Mouse (Mus musculus) macrophage (primary cell): Measurements from ENCODE around the gene Cd79a. TPM values are rescaled to one million over a fixed set of nuclear protein-coding genes. Genes with fewer than 3 reads are reported as not detected.
A peak's percentile ranks its signal among the peaks of the same experiment; 100 is the strongest.
"Not testable (repeated sequence)": the region's sequence is repeated elsewhere in the genome, so short reads cannot be mapped to it uniquely, and the experiment has no call there.

Experiments
- H3K27ac ChIP-seq: fragments of 350-480 bp; formaldehyde crosslinking; 2 replicates; pipeline ENCODE4 v1.9.0; 2021
- H3K36me3 ChIP-seq: fragments of 350-480 bp; formaldehyde crosslinking; 2 replicates; pipeline ENCODE4 v1.9.0; 2021; ENCODE audit errors: inconsistent target
- H3K4me3 ChIP-seq: fragments of 350-480 bp; formaldehyde crosslinking; 2 replicates; pipeline ENCODE4 v1.9.0; 2021; ENCODE audit errors: inconsistent target
- H3K79me2 ChIP-seq: fragments of 350-480 bp; formaldehyde crosslinking; 2 replicates; pipeline ENCODE4 v1.9.0; 2021; ENCODE audit errors: inconsistent target
- WGBS: methylation state at CpG from one replicate; pipeline ENCODE4 v1.1.7; 2026; ENCODE audit warnings: inconsistent platforms; ENCODE audit not compliant: missing documents; 5-methylcytosine and 5-hydroxymethylcytosine counted together
- polyA plus RNA-seq: library from polyadenylated mRNA; stranded (reverse); fragments of 250-400 nt; gene quantifications from 3 replicates; pipeline ENCODE4 v1.2.4, GENCODE M21; 2018; ENCODE audit warnings: inconsistent platforms

The Cd79a gene
- polyA plus RNA-seq, 1 experiment from 2014 or later: 0.44 TPM

DNA sequence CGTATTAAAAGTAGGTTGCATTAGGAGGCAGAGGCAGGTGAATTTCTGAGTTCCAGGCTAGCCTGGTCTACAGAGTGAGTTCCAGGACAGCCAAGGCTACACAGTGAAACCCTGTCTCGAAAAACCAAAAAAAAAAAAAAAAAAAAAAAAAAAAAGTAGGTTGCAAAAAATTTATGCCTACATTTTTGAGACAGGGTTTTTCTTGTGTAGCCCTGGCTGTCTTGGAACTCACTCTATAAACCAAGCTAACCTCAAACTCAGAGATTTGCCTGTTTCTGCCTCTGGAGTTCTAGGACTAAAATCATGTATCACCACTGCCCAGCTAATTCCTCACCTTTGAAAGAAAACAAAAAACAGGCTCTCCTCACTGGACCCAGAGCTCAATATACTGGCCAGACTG is 1.4 kb upstream of the Cd79a start:
- 100% methylated on average over 1 of the region's 2 CpGs for WGBS
- H3K27ac ChIP-seq: not testable (repeated sequence)

DNA sequence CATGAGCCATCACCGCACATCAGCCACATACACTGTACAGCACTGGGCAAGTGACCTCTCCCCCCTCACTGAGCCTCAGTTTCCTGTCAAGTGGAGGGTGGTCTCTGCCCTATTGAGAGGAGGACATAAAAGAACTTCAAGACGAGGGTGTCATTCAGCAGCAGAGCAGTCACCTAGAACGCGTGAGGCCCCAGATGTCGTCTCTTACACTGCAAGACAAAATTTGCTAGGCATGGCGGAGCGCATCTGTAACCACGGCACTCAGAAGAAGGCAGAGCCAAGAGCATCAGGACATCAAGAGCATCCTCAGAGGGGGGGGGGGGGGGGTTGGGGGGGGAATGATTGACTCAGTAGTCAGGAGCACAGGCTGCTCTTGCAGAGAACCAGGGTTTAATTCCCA is 912 bp upstream of the Cd79a start:
- WGBS: 97% methylated on average over 8 of the region's 8 CpGs
- no peaks in the 10 kb centered on the region for H3K36me3 ChIP-seq
- no peak overlapping the region for H3K4me3 ChIP-seq
- no peak overlapping the region for H3K27ac ChIP-seq
- no peaks in the 10 kb centered on the region for H3K79me2 ChIP-seq

More for the DNA sequence above, 1.4 kb upstream of the Cd79a start:
- H3K79me2 ChIP-seq, H3K4me3 ChIP-seq, H3K36me3 ChIP-seq: not testable (repeated sequence)

DNA sequence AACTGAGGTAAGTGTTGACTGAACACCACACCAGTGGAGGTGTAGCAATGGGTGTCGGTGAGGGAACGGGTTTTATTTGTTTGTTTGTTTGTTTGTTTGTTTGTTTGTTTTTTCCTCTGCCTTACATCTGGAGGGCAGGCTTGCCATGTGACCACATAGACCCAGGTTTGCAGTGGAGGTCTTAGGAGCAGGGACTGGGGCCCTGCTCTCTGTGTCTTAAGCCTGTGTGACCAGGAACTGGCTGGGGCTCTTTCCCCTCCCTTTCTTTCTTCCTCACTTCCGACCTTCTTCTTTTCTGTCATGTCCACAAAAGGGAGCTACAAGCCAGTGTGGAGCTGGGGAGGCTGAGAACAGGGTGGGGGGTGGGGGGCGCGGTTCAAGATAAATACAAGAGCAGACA is 778 bp downstream of the Cd79a start:
- Histone ChIP-seq H3K36me3 (no peaks in the 10 kb centered on the region), H3K4me3 (no peak overlapping the region), H3K27ac (no peak overlapping the region), H3K79me2 (no peaks in the 10 kb centered on the region)
- 80% methylated on average over 3 of the region's 5 CpGs for WGBS

DNA sequence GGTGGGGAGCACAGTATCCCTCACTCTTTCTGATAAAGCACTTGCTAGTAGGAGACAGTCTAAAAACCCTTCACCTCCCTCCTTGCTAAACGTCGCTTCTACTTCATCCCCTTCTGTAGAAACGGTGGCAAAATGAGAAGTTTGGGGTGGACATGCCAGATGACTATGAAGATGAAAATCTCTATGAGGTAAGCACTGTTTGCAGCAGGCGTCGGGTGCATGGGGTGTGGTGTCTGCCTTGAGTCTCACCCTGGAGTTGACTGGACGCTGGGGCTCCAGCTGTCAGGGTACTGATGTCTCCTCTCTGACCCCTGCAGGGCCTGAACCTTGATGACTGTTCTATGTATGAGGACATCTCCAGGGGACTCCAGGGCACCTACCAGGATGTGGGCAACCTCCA is 3.9 kb downstream of the Cd79a start:
- H3K79me2 ChIP-seq: peaks cover 28% of the 10 kb centered on the region
- no peak overlapping the region for H3K27ac ChIP-seq
- no peaks in the 10 kb centered on the region for H3K36me3 ChIP-seq
- H3K4me3 ChIP-seq: no peak overlapping the region
- 42% methylated on average over 6 of the region's 6 CpGs for WGBS

DNA sequence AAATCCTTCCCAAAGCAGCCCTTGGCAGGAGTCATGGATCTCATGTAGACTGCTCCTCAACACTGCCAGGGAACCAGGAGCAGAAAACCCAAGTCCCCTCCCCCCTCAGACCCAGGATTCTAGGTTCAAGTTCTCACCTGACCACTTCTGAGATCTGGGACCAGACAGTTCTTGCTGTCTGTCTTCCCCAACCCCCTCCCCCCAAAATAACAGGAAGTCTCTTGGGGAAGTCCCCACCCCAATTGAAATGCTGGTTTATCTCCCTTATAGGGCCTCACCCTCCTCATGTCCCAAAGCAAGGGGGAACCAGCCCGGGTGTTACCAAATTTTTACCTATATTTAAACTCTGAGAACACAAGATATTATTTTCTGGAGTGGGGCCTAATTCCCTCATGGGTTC is 4.7 kb downstream of the Cd79a start:
- Histone ChIP-seq H3K36me3 (0 out of 2 replicates have a peak, but pooled peaks cover 6% of the 10 kb centered on the region), H3K4me3 (peak overlapping the region; percentile 26; the same call in 1 of the 2 replicates), H3K27ac (peak overlapping the region; percentile 54; the same call in 1 of the 2 replicates), H3K79me2 (peaks cover 35% of the 10 kb centered on the region)
- WGBS: 13% methylated on average over 1 of the region's 1 CpGs

DNA sequence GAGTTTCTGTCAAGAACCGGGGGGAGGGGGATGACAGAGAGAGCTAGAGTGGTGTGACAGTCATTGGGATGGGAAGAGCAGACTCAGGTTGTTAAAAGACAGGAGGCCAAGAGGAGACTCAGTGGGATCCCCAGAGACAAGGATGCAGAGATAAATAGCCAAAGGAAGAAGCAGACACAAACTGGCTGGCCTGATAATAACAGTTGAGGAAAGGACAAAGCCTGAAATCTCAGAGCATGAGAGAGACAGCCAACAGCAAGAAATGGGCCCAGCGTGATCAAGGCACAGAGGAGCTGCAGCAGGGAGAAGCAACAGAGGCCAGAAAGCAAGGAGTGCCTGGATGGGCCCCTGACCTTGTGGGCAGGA is 5.1 kb downstream of the Cd79a start:
- Histone ChIP-seq H3K27ac (peak overlapping the region; percentile 54), H3K4me3 (peak overlapping the region; percentile 26), H3K36me3 (peaks cover 9% of the 10 kb centered on the region; the same call in 1 of the 2 replicates), H3K79me2 (peaks cover 39% of the 10 kb centered on the region)
- WGBS: 46% methylated on average over 2 of the region's 2 CpGs

DNA sequence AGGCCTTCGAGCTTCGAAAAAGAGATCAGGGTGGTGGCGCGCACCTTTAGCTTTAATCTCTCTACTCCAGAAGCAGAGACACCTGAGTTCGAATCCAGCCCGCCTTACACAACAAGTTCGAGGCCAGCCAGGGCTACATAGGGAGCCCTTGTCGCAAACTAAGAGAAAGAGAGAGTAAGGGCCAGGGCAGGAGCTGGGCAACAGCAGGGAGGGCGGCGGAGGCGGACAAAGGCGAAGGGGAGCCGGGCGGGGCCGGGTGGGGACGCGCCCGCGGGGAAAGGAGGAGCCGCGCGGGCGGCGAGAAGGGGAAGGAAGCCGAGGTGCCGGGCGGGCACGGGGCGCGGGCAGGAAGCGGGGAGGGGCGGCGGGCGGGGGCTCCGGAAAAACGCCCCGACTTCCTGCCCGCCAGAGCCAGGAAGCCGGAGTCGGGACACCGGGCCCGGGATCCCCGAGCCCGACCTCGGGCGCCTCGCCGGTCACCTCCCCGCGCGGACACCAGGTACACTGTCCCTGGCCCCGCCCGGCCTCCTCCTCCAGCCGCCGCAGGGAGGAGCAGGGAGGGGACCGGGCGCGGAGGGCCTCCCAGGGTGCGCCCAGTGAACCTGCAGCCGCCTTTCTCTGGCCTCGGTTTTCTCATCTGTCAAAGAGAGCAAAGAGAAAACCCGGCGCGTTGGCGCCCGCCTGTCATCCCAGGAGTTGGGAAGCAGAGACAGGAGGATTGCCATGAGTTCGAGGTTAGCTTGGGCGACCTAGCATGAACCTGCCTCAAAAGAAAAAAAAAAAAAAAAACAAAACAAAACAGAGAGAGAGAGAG is 5.7 kb downstream of the Cd79a start, which contains the start of gene Arhgef1:
Arhgef1 (plus strand) TSS at position 283 of the 814 bp plus-strand sequence.
- Histone ChIP-seq H3K27ac (peak within 1 kb of the TSS; percentile 66), H3K79me2 (peaks cover 45% of the 10 kb centered on the region), H3K36me3 (peaks cover 15% of the 10 kb centered on the region; the same call in 1 of the 2 replicates), H3K4me3 (peak within 1 kb of the TSS; percentile 93)
- 10% methylated on average over 27 of the region's 68 CpGs for WGBS

DNA sequence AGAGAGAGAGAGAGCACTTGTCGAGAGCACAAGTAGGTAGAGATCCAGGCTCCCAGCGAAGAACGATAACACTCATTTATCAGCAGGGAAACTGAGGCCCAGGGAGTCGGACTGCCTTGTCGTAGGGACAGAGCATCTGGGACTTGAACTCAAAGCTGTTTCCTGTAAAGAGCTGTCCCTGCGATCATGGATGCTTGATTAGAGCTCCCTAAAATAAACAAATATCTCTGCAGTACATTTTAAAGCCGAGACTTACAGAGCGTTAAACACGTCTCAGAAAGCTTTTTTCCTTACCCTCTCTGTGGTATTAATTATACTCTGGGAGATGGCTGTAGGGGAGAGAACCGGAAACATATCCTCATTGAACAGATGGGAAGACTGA is 6.3 kb downstream of the Cd79a start:
- H3K4me3 ChIP-seq: peak overlapping the region; percentile 93
- H3K79me2 ChIP-seq: peaks cover 51% of the 10 kb centered on the region
- 2% methylated on average over 10 of the region's 10 CpGs for WGBS
- peak overlapping the region; percentile 66 for H3K27ac ChIP-seq
- peaks cover 21% of the 10 kb centered on the region for H3K36me3 ChIP-seq

DNA sequence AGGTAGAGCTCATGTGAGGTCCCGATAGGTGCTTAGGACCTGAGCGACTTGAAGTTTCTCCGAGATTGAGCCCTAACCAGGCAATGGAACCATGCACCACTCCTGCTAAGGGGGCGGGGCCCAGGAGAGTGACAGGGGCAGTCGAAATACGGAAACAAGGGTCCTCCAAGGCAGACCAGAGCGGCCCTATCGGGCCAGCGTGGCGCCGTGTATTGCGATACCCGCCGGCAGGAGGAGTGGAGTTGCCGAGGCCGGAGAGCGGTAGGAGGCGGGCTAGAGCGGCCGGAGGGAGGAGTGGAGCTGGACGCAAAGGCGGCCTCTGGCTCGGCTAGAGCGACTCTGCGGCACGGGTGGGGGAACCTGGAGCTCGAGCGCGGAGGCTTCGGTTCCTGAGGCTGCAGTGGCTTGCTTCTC is 6.9 kb downstream of the Cd79a start:
- H3K79me2 ChIP-seq: peaks cover 57% of the 10 kb centered on the region
- peak overlapping the region; percentile 93 for H3K4me3 ChIP-seq
- peak overlapping the region; percentile 66 for H3K27ac ChIP-seq
- WGBS: 0% methylated on average over 27 of the region's 30 CpGs
- H3K36me3 ChIP-seq: peaks cover 27% of the 10 kb centered on the region

DNA sequence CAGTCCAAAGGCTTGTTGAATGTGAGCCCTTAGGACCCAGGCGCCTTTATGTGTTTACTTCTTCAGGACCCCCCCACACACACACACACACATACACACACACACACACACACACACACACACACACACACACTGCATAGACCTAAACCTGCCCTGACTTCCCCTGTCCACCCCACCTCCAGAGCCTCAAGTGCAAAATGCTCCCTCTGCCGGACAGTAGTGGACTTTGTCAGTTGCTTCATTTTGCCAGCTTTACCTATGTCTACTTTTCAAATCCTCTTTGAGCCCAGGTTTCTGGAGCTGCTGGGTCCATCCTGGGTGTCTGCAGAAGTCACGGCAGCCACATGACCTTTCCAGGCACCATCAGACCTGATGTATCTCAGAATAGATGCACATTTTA is 7.8 kb downstream of the Cd79a start:
- peak overlapping the region; percentile 93 for H3K4me3 ChIP-seq
- peaks cover 36% of the 10 kb centered on the region for H3K36me3 ChIP-seq
- peaks cover 66% of the 10 kb centered on the region for H3K79me2 ChIP-seq
- H3K27ac ChIP-seq: no peak overlapping the region
- 24% methylated on average over 3 of the region's 3 CpGs for WGBS

DNA sequence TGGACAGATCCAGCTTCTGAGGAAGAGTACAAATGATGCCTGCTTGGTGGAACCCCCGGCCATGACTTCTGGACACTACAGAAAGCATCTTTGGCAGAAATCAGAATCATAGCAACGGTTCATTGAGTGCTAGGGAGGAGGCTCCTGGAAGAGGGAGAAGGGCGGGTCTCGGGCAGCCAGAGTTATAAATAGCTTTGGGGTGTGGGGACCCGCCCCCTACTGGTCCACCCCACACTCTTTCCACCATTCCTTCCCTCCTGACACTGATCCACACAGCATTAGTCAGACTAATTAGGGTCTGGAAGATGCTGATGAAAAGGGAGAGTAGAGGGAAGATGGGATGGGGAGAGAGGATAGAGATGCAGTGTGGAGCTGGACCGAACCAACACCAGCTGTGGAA is 9.4 kb downstream of the Cd79a start:
- Histone ChIP-seq H3K36me3 (peaks cover 51% of the 10 kb centered on the region), H3K79me2 (peaks cover 79% of the 10 kb centered on the region), H3K4me3 (no peak overlapping the region), H3K27ac (no peak overlapping the region)
- WGBS: 30% methylated on average over 4 of the region's 6 CpGs

DNA sequence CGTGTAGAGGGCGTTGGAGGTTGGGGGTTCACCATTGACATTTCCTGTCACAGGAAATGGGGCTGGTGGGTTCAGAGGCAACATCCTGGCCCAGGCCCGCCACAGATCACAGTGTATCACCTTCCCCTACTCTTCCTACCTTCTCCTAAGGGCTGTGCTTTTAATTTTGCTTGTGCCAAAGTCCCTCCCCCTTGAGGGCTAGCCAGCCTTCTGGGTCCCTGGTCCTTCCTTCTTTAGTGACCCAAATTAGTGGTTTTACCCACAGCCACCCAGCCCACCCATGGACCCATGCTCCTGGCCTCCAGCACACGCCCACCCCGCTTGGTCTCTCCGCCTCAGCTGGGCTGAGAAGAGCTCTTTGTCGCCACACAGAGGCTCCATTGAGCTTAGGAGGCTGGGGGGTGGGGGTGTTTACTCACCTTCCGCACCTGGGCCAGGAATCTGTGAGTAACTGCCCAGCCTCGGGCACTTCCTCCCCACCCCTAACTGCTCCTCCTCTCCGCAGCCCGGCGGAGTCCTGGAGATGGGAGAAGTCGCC is 10.1 kb downstream of the Cd79a start:
- Histone ChIP-seq H3K4me3 (no peak overlapping the region), H3K79me2 (peaks cover 83% of the 10 kb centered on the region), H3K36me3 (peaks cover 59% of the 10 kb centered on the region), H3K27ac (no peak overlapping the region)
- WGBS: 45% methylated on average over 13 of the region's 13 CpGs

DNA sequence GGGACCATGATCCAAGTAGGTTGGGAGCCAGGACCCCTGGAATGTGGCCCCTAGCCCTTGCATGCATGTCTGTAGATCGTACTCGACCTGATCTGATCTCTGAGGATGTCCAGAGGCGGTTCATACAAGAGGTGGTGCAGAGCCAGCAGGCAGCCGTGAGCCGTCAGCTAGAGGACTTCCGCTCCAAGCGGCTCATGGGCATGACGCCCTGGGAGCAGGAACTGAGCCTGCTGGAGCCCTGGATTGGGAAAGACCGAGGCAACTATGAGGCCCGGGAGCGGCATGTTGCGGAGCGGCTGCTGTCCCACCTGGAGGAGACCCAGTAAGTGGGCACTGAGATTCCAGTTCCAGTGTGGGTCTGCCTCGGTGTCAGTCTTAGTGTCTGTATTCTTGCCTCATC is 15.3 kb downstream of the Cd79a start:
- peaks cover 71% of the 10 kb centered on the region for H3K36me3 ChIP-seq
- WGBS: 98% methylated on average over 10 of the region's 14 CpGs
- H3K27ac ChIP-seq: no peak overlapping the region
- no peak overlapping the region for H3K4me3 ChIP-seq
- peaks cover 42% of the 10 kb centered on the region for H3K79me2 ChIP-seq

DNA sequence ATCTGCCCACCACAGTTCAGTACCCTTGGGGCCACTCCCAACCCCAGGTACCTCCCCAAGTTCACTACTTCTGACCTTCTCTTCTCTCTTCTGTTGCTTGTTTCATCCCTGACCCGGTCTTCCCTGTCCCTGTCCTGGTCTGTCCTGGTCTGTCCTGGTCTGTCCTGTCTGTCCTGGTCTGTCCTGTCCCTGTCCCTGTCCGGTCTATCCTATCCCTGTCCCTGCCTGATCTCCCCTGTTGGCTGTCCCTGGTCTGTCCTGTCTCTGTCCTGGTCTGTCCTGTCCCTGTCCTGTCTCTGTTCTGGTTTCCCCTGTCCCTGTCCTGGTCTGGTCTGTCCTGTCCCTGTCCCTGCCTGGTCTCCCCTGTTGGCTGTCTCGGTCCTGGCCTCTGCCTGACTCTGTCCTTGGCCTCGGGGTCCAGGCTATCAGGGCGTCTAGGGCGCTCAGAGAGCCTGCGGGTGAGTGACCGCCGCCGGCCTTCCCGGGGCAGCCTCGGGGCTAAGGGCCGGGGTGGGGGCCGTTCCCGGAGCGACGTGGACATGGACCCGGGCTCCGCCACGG is 21.7 kb downstream of the Cd79a start:
- Histone ChIP-seq H3K79me2 (no peaks in the 10 kb centered on the region), H3K27ac (no peak overlapping the region), H3K4me3 (no peak overlapping the region), H3K36me3 (peaks cover 66% of the 10 kb centered on the region)
- 95% methylated on average over 11 of the region's 20 CpGs for WGBS

DNA sequence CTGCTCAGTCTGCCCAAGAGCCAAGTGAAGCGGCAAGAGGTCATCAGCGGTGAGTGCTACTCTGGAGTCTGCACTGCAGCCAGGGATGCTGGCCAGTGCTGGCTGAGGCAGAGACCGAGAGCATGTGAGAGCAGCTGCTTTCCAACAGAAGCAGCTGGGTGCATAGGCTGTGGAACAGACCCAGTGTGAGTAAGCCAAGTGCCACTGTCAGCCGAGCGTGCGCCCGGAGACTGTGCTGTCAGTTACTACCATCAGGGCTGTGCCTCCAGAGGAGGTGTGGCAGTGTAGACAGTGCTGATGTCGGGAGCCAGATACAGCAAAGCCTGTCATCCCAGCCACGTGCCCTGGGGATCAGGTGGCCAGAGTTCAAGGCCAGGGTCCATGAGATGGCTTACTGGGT is 22.5 kb downstream of the Cd79a start:
- H3K36me3 ChIP-seq: peaks cover 75% of the 10 kb centered on the region
- no peaks in the 10 kb centered on the region for H3K79me2 ChIP-seq
- no peak overlapping the region for H3K27ac ChIP-seq
- H3K4me3 ChIP-seq: no peak overlapping the region
- WGBS: 93% methylated on average over 9 of the region's 9 CpGs
